Mouse (Mus musculus): Measurements from ENCODE around the gene Rai14. TPM values are rescaled to one million over a fixed set of nuclear protein-coding genes. Genes with fewer than 3 reads are reported as not detected.

The Rai14 gene
- polyA plus RNA-seq, 1 experiment from 2014 or later, result 64.1 TPM

DNA sequence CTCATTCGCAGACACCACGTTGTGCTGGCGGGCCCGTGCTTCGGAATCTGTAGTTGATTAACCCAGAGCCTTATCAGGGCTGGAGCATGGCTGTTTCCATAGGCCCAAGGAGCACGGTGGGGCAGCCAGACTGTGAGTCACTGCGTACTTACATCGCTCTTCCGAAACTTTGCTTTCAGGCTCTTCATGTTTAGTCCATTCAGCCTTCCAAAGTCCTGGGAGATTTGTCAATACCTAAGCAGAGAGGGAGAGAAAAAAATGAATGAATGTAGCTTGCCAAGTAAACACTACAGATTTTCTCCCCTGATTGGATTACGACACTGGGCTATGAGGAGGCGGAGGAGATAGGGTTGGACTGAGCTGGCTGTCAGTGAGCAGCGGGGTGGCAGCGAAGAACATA lies 24.2 kb downstream of the Rai14 start:
- no peak overlapping the region for H3K27ac ChIP-seq
- H3K4me1 ChIP-seq (replicated peaks), result peaks cover 77% of the 10 kb centered on the region
- no peaks in the 10 kb centered on the region for H3K27me3 ChIP-seq
- H3K4me3 ChIP-seq (replicated peaks), result no peak overlapping the region
- no peaks in the 10 kb centered on the region for H3K9me3 ChIP-seq
- no peak overlapping the region for H3K9ac ChIP-seq (replicated peaks)
- H3K36me3 ChIP-seq, result peaks cover 35% of the 10 kb centered on the region
- no peak overlapping the region for H3K4me2 ChIP-seq
- 67% methylated on average over 13 of the region's 13 CpGs for WGBS
- no peak for ATAC-seq (ENCODE audit: insufficient number of reproducible peaks, insufficient read depth, low FRiP score, low TSS enrichment, low read depth)

- Histone ChIP-seq H3K9me3 (no peaks in the 10 kb centered on the region), H3K36me3 (peaks cover 35% of the 10 kb centered on the region), H3K4me1 (replicated peaks) (peaks cover 82% of the 10 kb centered on the region), H3K4me2 (no peak overlapping the region), H3K4me3 (replicated peaks) (no peak overlapping the region), H3K9ac (replicated peaks) (no peak overlapping the region), H3K27ac (no peak overlapping the region), H3K27me3 (no peaks in the 10 kb centered on the region)
- no peak for ATAC-seq (ENCODE audit: insufficient number of reproducible peaks, insufficient read depth, low FRiP score, low TSS enrichment, low read depth)
- 86% methylated on average over 11 of the region's 11 CpGs for WGBS
Observed at GRCm38 (mm10) chr15:10689304-10689703, 25.1 kb downstream of the Rai14 start.

DNA sequence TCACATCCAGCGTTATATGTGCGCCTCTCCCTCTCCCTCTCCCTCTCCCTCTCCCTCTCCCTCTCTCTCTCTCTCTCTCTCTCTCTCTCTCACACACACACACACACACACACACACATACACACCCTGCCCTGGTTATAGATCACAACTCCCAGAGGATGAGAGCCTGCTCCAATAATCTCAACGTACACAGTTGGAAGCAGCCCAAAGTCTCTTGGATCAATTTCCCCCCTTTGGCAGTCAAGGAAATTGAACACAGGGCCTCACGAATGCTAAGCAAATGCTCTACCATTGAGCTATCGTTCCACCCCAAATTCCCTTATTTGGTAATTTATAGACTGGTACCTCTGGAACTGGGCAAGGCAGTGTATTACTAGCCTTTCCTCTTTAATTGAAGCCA lies 25.7 kb downstream of the Rai14 start:
- peaks cover 81% of the 10 kb centered on the region for H3K4me1 ChIP-seq (replicated peaks)
- H3K27ac ChIP-seq, result no peak overlapping the region
- peaks cover 35% of the 10 kb centered on the region for H3K36me3 ChIP-seq
- no peak overlapping the region for H3K4me3 ChIP-seq (replicated peaks)
- ATAC-seq (ENCODE audit: insufficient number of reproducible peaks, insufficient read depth, low FRiP score, low TSS enrichment, low read depth), result no peak
- H3K27me3 ChIP-seq, result no peaks in the 10 kb centered on the region
- 51% methylated on average over 5 of the region's 5 CpGs for WGBS
- H3K4me2 ChIP-seq, result no peak overlapping the region
- no peak overlapping the region for H3K9ac ChIP-seq (replicated peaks)
- H3K9me3 ChIP-seq, result no peaks in the 10 kb centered on the region

GRCm38 (mm10) chr15:10687365-10687764 lies 27.1 kb downstream of the Rai14 start:
- H3K4me1 ChIP-seq (replicated peaks), result peaks cover 67% of the 10 kb centered on the region
- H3K9me3 ChIP-seq, result no peaks in the 10 kb centered on the region

GRCm38 (mm10) chr15:10685692-10686430 lies 28.6 kb downstream of the Rai14 start:
- Histone ChIP-seq H3K9me3 (no peaks in the 10 kb centered on the region), H3K4me2 (no peak overlapping the region), H3K27me3 (no peaks in the 10 kb centered on the region), H3K4me1 (replicated peaks) (peaks cover 59% of the 10 kb centered on the region), H3K36me3 (peaks cover 35% of the 10 kb centered on the region), H3K4me3 (replicated peaks) (no peak overlapping the region), H3K27ac (peak overlapping the region; percentile 56), H3K9ac (replicated peaks) (no peak overlapping the region)
- peak; percentile 21; the same call in 1 of the 2 replicates for ATAC-seq (ENCODE audit: insufficient number of reproducible peaks, insufficient read depth, low FRiP score, low TSS enrichment, low read depth)
- WGBS, result 73% methylated on average over 14 of the region's 14 CpGs

More at GRCm38 (mm10) chr15:10687365-10687764, 27.1 kb downstream of the Rai14 start:
- no peak overlapping the region for H3K4me3 ChIP-seq (replicated peaks)
- H3K27me3 ChIP-seq, result no peaks in the 10 kb centered on the region
- WGBS, result 80% methylated on average over 7 of the region's 7 CpGs
- no peak overlapping the region for H3K27ac ChIP-seq
- peaks cover 35% of the 10 kb centered on the region for H3K36me3 ChIP-seq
- H3K9ac ChIP-seq (replicated peaks), result no peak overlapping the region
- H3K4me2 ChIP-seq, result no peak overlapping the region
- no peak for ATAC-seq (ENCODE audit: insufficient number of reproducible peaks, insufficient read depth, low FRiP score, low TSS enrichment, low read depth)

DNA sequence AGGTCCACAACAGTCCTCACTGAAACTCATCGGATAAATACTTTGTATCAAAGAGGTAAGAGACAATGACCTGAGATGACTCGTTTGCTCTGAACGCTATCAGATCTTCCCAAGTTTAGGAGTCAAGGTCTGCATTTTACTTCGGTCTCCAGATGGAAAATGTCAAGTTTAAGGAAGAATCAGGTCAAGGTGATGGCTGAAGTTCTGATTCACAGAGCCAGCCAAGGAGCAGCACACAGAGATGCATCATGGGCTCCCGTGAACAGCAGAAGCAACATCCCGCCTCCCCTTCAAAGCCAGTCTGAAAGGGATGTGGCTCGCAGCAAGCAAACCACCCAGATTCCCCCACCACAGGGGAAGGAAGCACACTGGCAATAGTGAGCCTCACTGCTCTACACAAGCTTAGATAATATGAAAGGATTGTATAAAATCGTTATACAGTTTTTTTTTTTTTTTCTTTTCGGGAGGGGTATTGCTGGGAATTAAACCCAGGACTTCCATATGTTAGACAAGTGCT lies 30.7 kb downstream of the Rai14 start:
- Histone ChIP-seq H3K27ac (no peak overlapping the region), H3K4me3 (replicated peaks) (no peak overlapping the region), H3K36me3 (peaks cover 21% of the 10 kb centered on the region; the same call in 1 of the 2 replicates), H3K9me3 (no peaks in the 10 kb centered on the region), H3K4me2 (no peak overlapping the region), H3K4me1 (replicated peaks) (peaks cover 59% of the 10 kb centered on the region), H3K27me3 (no peaks in the 10 kb centered on the region), H3K9ac (replicated peaks) (no peak overlapping the region)
- 91% methylated on average over 9 of the region's 9 CpGs for WGBS
- ATAC-seq (ENCODE audit: insufficient number of reproducible peaks, insufficient read depth, low FRiP score, low TSS enrichment, low read depth), result no peak

DNA sequence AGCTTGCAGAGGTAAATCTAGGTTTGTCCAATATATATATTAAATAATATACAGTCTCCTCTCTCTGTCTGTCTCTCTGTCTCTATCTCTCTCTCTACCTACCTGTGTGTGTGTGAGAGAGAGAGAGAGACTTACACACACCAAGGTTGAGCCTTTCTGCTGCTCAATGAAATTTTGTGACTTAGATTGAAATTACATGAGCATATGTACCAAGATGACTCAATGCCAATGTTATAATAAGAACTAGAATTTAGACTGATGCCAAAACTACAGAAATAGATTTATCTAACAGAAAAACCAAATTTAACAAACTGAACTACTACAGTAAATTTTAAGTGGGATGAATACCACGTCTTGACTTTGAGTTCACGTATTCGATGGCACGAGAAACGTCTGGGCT lies 33.9 kb downstream of the Rai14 start:
- no peak overlapping the region for H3K9ac ChIP-seq (replicated peaks)
- peaks cover 38% of the 10 kb centered on the region for H3K4me1 ChIP-seq (replicated peaks)
- no peaks in the 10 kb centered on the region for H3K9me3 ChIP-seq
- H3K36me3 ChIP-seq, result peaks cover 3% of the 10 kb centered on the region; the same call in 1 of the 2 replicates
- H3K4me3 ChIP-seq (replicated peaks), result no peak overlapping the region
- ATAC-seq (ENCODE audit: insufficient number of reproducible peaks, insufficient read depth, low FRiP score, low TSS enrichment, low read depth), result no peak
- no peak overlapping the region for H3K27ac ChIP-seq
- H3K27me3 ChIP-seq, result no peaks in the 10 kb centered on the region
- WGBS, result 90% methylated on average over 5 of the region's 5 CpGs
- no peak overlapping the region for H3K4me2 ChIP-seq

GRCm38 (mm10) chr15:10679571-10679970 lies 34.9 kb downstream of the Rai14 start:
- H3K4me1 ChIP-seq (replicated peaks), result peaks cover 32% of the 10 kb centered on the region
- no peaks in the 10 kb centered on the region for H3K9me3 ChIP-seq
- no peaks in the 10 kb centered on the region for H3K27me3 ChIP-seq
- 72% methylated on average over 4 of the region's 4 CpGs for WGBS
- peaks cover 3% of the 10 kb centered on the region; the same call in 1 of the 2 replicates for H3K36me3 ChIP-seq
- no peak overlapping the region for H3K4me2 ChIP-seq
- no peak overlapping the region for H3K4me3 ChIP-seq (replicated peaks)
- ATAC-seq (ENCODE audit: insufficient number of reproducible peaks, insufficient read depth, low FRiP score, low TSS enrichment, low read depth), result no peak
- H3K9ac ChIP-seq (replicated peaks), result no peak overlapping the region
- H3K27ac ChIP-seq, result no peak overlapping the region

DNA sequence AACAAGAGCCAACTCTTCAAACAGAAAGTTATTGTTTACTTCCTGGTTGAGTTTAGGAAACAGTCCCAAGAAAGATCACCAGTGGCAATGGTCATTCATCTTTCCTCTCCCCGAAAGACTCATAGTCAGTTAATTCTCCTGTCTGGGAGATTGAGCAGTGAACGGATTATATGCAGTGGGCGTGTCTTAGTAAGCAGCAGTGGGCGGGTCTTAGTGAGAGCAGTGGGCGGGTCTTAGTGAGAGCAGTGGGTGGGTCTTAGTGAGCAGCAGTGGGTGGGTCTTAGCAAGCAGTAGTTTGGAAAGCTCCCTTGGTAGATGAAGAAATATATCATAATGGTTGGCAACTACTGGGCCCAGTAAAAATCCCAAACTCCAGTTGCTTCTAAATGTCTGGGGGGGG lies 38.6 kb downstream of the Rai14 start:
- H3K27ac ChIP-seq, result no peak overlapping the region
- no peak overlapping the region for H3K9ac ChIP-seq (replicated peaks)
- H3K4me1 ChIP-seq (replicated peaks), result peaks cover 50% of the 10 kb centered on the region
- peaks cover 3% of the 10 kb centered on the region; the same call in 1 of the 2 replicates for H3K36me3 ChIP-seq
- no peaks in the 10 kb centered on the region for H3K9me3 ChIP-seq
- no peak overlapping the region for H3K4me2 ChIP-seq
- 84% methylated on average over 5 of the region's 5 CpGs for WGBS
- no peaks in the 10 kb centered on the region for H3K27me3 ChIP-seq
- ATAC-seq (ENCODE audit: insufficient number of reproducible peaks, insufficient read depth, low FRiP score, low TSS enrichment, low read depth), result no peak
- no peak overlapping the region for H3K4me3 ChIP-seq (replicated peaks)

DNA sequence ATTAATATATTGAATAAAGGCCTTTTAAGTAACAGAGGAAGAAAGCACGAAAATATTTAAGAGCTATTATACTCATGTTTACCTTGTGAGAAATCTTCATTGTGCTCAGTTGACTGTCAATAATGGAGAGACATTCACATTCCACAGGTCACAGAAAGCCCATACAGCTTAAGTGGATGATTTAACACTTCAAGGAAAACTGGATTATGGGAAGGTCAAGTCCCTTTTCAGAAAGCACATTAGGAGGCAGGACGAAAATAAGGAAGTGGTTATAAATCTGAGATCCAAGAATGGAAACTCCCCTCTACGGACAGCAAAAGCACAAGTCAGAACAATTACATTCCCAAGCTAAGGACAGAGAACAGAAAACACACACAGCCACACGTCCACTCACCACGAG lies 41.5 kb downstream of the Rai14 start:
- Histone ChIP-seq H3K9me3 (no peaks in the 10 kb centered on the region), H3K9ac (replicated peaks) (no peak overlapping the region), H3K4me1 (replicated peaks) (peaks cover 36% of the 10 kb centered on the region), H3K4me3 (replicated peaks) (no peak overlapping the region), H3K4me2 (no peak overlapping the region), H3K36me3 (peaks cover 3% of the 10 kb centered on the region; the same call in 1 of the 2 replicates), H3K27me3 (no peaks in the 10 kb centered on the region), H3K27ac (no peak overlapping the region)
- 59% methylated on average over 5 of the region's 5 CpGs for WGBS
- ATAC-seq (ENCODE audit: insufficient number of reproducible peaks, insufficient read depth, low FRiP score, low TSS enrichment, low read depth), result no peak

DNA sequence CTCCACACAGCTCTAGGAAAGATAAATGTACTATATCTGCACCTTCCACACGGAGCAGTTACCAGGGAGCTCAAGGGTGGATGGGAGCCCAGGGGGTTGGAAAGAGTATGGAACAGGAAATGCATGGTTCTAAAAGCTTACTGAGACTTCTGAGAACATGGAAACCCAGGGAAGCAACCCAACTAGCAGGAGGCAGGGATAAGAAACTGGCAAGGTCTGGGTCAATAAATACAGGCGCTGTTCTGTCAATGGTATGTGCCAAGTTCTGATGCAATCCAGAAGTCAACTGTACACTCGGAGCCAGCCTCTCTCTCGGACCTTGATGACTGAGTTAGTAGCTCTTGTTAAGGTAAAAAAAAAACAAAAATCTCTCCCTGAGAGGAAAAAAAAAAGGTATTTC lies 42.6 kb downstream of the Rai14 start:
- Histone ChIP-seq H3K9ac (replicated peaks) (no peak overlapping the region), H3K27ac (no peak overlapping the region; the same call in 1 of the 2 replicates), H3K27me3 (no peaks in the 10 kb centered on the region), H3K4me1 (replicated peaks) (peaks cover 40% of the 10 kb centered on the region), H3K4me3 (replicated peaks) (no peak overlapping the region), H3K4me2 (no peak overlapping the region), H3K36me3 (peaks cover 3% of the 10 kb centered on the region; the same call in 1 of the 2 replicates), H3K9me3 (no peaks in the 10 kb centered on the region)
- ATAC-seq (ENCODE audit: insufficient number of reproducible peaks, insufficient read depth, low FRiP score, low TSS enrichment, low read depth), result no peak
- WGBS, result 76% methylated on average over 4 of the region's 4 CpGs
